34 mouse cellular contexts compared by ENCODE assay signal in the genomic region with DNA sequence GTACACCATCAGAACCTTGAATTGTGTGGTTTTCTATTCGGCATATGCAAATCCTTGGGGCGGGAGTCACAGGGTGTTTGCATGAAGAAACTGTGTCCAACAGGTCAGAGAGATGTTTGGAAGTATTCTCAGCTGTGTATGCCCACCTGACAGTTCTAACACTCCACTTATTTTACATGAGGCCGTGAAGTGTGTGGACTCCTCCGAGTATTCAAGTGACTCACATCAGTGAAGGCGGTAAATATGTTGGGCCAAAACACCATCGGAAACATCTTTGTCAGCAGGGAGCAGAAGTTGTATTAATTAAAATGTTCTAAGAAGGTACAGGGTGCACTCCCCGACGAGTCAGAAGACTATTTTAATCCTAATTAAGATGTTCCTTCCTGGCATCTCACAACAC.
"Had no signal": no experiment of that assay in that cellular context is flagged by ENCODE, and none has a peak within 500 bp of the region (broad histone marks: within the 10 kb centered on the region; RNA-seq: fewer than 3 reads in every experiment).

No protein-coding gene starts in this region.

- H3K4me3 ChIP-seq: heart, embryonic 10.5 days; heart, embryonic 12.5 days; heart, embryonic 13.5 days; heart, embryonic 15.5 days; hindbrain, embryonic 10.5 days; hindbrain, embryonic 12.5 days; hindbrain, embryonic 13.5 days; hindbrain, embryonic 15.5 days; intestine, embryonic 15.5 days; kidney, embryonic 15.5 days; left cerebral cortex, adult 2 months had no signal

- DNase-seq: heart, postnatal 10 days; heart, postnatal 14 days; heart, postnatal 36 days; heart, postnatal 4 days; kidney, adult 11 months; kidney, adult 18-20 months; kidney, adult 2 months; kidney, adult 8-10 months; kidney, adult 9 months; kidney, postnatal 10 days; kidney, postnatal 14 days; kidney, postnatal 25 days; kidney, postnatal 36 days; kidney, postnatal 4 days; layer of hippocampus, adult 9-11 months; layer of hippocampus, postnatal 36 days had no signal

- ATAC-seq: hindbrain, embryonic 16.5 days; hindbrain, postnatal 0 days; inflammation-experienced regulatory T-cells, adult 6 months; intestine, embryonic 15.5 days; intestine, embryonic 16.5 days; intestine, postnatal 0 days had no signal

- H3K27ac ChIP-seq: heart, embryonic 10.5 days; heart, embryonic 13.5 days; heart, embryonic 15.5 days; hindbrain, embryonic 10.5 days; hindbrain, embryonic 12.5 days; hindbrain, embryonic 13.5 days; hindbrain, embryonic 14.5 days; hindbrain, embryonic 15.5 days; hindbrain, postnatal 0 days; intestine, embryonic 15.5 days; kidney, embryonic 15.5 days; kidney, postnatal 0 days had no signal
